Mouse (Mus musculus) activated CD4-positive, CD25-positive, alpha-beta regulatory T cell, adult 4 months (primary cell): ENCODE data around the gene Kcne4. TPM values are rescaled to one million over a fixed set of nuclear protein-coding genes. Genes with fewer than 3 reads are reported as not detected.

Source experiments
- ATAC-seq: one replicate; pipeline ENCODE4 v1.8.0; 2017
- polyA plus RNA-seq, 2 experiments: library from polyadenylated mRNA; unstranded; fragments of 100-300 nt; shearing (Covaris generic); gene quantifications; one replicate each; pipeline ENCODE4 v1.2.1; 2017

Gene Kcne4
- polyA plus RNA-seq, 2 experiments from 2014 or later: not detected

- ATAC-seq: no peak
Measured at GRCm38 (mm10) chr1:78860056-78860455, 43.5 kb downstream of the Kcne4 start.

DNA sequence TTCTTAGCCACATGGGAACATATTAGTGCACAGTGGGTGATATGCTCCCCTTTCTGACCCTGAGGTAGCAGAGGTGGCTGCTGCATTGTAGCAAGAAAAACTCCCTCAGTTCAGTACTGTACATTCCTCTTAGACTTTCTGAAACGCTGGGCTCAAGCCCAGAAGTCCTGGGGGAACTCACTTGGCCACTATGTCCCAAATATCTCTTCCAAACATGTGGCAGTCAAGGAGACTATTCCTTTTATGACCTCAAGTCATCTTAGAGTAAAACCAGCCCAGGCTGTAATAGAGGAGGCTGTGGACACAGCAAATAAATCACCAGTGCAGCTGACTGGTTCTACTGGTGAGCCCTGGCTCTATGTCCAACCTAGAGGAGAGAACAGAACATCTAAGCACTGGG, 45.7 kb downstream of the Kcne4 start:
- ATAC-seq: no peak

DNA sequence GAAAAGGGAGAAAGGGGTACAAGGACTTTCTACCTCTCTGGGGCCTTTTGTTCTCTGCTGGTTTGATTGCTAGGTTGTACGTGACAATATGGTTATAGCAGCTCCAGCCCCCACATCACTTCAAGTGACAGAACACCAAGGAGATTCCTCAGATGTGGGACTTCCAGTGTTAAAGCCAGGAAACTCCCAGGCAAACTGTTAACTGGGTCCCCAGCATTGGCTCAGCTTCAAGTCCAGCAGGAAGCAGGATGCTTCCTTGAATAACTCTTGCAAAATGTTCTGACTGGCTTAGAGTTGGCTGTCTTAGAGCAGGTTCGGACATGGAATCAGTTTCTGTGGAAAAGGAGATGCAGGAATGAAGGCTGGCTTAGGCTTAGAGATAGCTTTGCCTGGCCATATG, 47.3 kb downstream of the Kcne4 start:
- ATAC-seq: no peak

DNA sequence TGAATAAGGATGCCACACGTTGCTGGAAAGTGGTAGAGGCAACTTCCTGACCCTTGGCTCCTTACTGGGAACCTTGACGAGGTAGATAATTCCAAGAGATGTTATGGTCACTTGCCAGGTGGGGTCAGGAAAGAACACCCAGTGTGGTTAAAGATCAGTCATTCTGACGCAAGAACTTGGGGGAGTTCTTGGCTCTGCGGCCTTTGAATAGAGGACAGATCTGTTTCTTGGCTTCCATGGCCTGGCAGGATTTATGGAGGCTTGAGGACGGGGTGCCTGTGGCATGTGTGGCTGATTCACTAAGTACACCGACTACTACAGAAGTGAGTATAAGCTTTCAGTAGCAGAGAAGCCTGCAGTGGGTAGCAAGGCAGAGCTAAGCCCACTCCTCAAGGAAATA, 47.8 kb downstream of the Kcne4 start:
- ATAC-seq: no peak

- ATAC-seq: no peak
Measured at GRCm38 (mm10) chr1:78864799-78865346, 48.3 kb downstream of the Kcne4 start.

DNA sequence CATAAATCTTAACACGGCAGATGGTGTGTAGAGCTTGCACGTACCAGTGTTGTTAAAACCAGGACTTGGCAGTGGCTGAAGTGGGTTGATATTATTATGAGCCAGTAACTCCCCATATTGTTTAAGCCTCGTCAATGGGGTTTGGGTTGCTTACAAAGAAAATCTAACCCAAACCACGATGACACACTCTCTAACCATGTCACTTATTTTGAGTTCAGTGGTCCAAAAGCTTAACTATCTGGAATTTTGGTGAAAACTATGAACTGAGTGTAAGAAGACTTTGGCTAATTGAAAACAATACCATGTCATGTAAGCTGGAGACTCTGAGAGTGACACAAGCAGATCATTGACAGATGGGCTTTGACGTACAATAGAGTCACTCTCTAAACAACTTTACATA, 49.4 kb downstream of the Kcne4 start:
- ATAC-seq: no peak

DNA sequence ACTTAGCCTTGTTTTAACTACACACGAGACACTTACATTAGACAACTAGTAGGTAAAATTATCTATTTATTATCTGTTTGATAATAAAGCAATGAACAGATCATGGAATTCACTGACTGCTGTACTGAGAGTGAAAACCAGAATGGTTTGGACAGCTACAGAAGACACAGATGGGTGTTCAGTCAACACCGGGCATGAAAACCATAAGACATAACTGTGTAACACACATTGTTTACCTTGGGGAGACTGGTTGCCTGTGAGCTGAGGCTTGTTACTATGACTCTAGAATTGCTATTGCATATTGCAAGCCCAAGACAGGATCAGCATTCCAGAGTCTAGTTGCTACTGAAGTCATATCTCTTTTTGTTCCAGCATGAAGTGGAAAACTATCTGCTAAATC, 49.9 kb downstream of the Kcne4 start:
- ATAC-seq: no peak

Other genes starting within 250 kb of the Kcne4 start
- 1 to 10 TPM; 2.6 to 5.3 TPM for gene Acsl3, start 158.9 kb upstream of the Kcne4 start, polyA plus RNA-seq
- under 1 TPM; 0.68 to 0.70 TPM for gene Utp14b, start 158.7 kb upstream of the Kcne4 start, polyA plus RNA-seq